Mouse (Mus musculus) forelimb bud, embryonic 11.5 days (tissue): ENCODE results near the gene Ggt7.
"Not testable (repeated sequence)": the region's sequence is repeated elsewhere in the genome, so short reads cannot be mapped to it uniquely, and the experiment has no call there.

ENCODE experiments used
- DNase-seq: peaks from one replicate; pipeline ENCODE4 v3.0.0-alpha.2; 2012; ENCODE audit warnings: low read depth, low spot score

The Ggt7 gene

GRCm38 (mm10) chr2:155517455-155518423 lies at the start of gene Ggt7, which contains the start of gene Acss2:
TSS of gene Ggt7 (minus strand) at chr2:155518237.
TSS of gene Acss2 (plus strand) at chr2:155517948.
- DNase-seq, result peak; percentile 94

GRCm38 (mm10) chr2:155567751-155568150 lies 49.7 kb upstream of the Ggt7 start:
- DNase-seq, result no peak

- DNase-seq, result no peak
Observed at GRCm38 (mm10) chr2:155562934-155563333, 44.9 kb upstream of the Ggt7 start.

GRCm38 (mm10) chr2:155562209-155562608 lies 44.2 kb upstream of the Ggt7 start:
- DNase-seq, result no peak

GRCm38 (mm10) chr2:155554426-155554985 lies 36.5 kb upstream of the Ggt7 start:
- DNase-seq, result no peak

GRCm38 (mm10) chr2:155552949-155553354 lies 34.9 kb upstream of the Ggt7 start:
- no peak for DNase-seq

- no peak for DNase-seq
Observed at GRCm38 (mm10) chr2:155552336-155552735, 34.3 kb upstream of the Ggt7 start.

GRCm38 (mm10) chr2:155546955-155547354 lies 28.9 kb upstream of the Ggt7 start:
- DNase-seq, result no peak

- no peak for DNase-seq
Observed at GRCm38 (mm10) chr2:155540822-155541458, 22.9 kb upstream of the Ggt7 start.

- DNase-seq, result no peak
Observed at GRCm38 (mm10) chr2:155539696-155540095, 21.7 kb upstream of the Ggt7 start.

GRCm38 (mm10) chr2:155538463-155539057 lies 20.5 kb upstream of the Ggt7 start:
- DNase-seq, result not testable (repeated sequence)

GRCm38 (mm10) chr2:155537761-155538462 lies 19.9 kb upstream of the Ggt7 start:
- DNase-seq, result no peak

GRCm38 (mm10) chr2:155536292-155536691 lies 18.3 kb upstream of the Ggt7 start:
- no peak for DNase-seq

- no peak for DNase-seq
Observed at GRCm38 (mm10) chr2:155527367-155527766, 9.3 kb upstream of the Ggt7 start.

- no peak for DNase-seq
Observed at GRCm38 (mm10) chr2:155524378-155524777, 6.3 kb upstream of the Ggt7 start.

GRCm38 (mm10) chr2:155523706-155524105 lies 5.7 kb upstream of the Ggt7 start:
- no peak for DNase-seq

GRCm38 (mm10) chr2:155518531-155519270 lies 664 bp upstream of the Ggt7 start:
- DNase-seq, result no peak

GRCm38 (mm10) chr2:155515941-155516340 lies 2.1 kb downstream of the Ggt7 start:
- peak; percentile 63 for DNase-seq

GRCm38 (mm10) chr2:155514666-155515065 lies 3.4 kb downstream of the Ggt7 start:
- no peak for DNase-seq

- no peak for DNase-seq
Observed at GRCm38 (mm10) chr2:155513543-155513942, 4.5 kb downstream of the Ggt7 start.

GRCm38 (mm10) chr2:155512479-155512878 lies 5.6 kb downstream of the Ggt7 start:
- DNase-seq, result peak; percentile 48
